Mouse (Mus musculus) small intestine, adult 2 months (tissue): ENCODE measurements around the gene Patj. TPM values are rescaled to one million over a fixed set of nuclear protein-coding genes. Genes with fewer than 3 reads are reported as not detected.

Experiments used
- H3K27ac ChIP-seq: fragments of 200-500 bp; 2 replicates; pipeline ENCODE4 v1.5.1; 2012; ENCODE audit warnings: low read depth, low read length, control low read depth, inconsistent platforms; ENCODE audit not compliant: insufficient read depth
- H3K27me3 ChIP-seq: fragments of 200-500 bp; 2 replicates; pipeline ENCODE4 v1.6.1; 2012; ENCODE audit warnings: mild to moderate bottlenecking, moderate library complexity, low read length, inconsistent platforms; ENCODE audit not compliant: control insufficient read depth, insufficient read depth
- H3K36me3 ChIP-seq: fragments of 200-500 bp; 2 replicates; pipeline ENCODE4 v1.6.1; 2012; ENCODE audit warnings: mild to moderate bottlenecking, low read length, control low read depth, inconsistent platforms; ENCODE audit not compliant: control insufficient read depth, insufficient read depth
- H3K4me1 ChIP-seq: fragments of 200-500 bp; 2 replicates; pipeline ENCODE4 v1.6.1; 2012; ENCODE audit warnings: low read length, inconsistent platforms, mixed read lengths; ENCODE audit not compliant: control insufficient read depth, insufficient read depth, insufficient read length
- H3K4me3 ChIP-seq: fragments of 200-500 bp; 2 replicates; pipeline ENCODE4 v1.5.1; 2012; ENCODE audit warnings: low read depth, mild to moderate bottlenecking, control low read depth, inconsistent platforms, low read length, moderate library complexity
- CTCF ChIP-seq: fragments of 200-500 bp; IDR thresholded peaks from 2 replicates; pipeline ENCODE4 v1.5.1; 2012; ENCODE audit warnings: low read depth, mild to moderate bottlenecking, control low read depth, inconsistent platforms, low read length, moderate library complexity, mixed read lengths; ENCODE audit not compliant: insufficient replicate concordance, insufficient read length; ENCODE audit errors: extremely low read depth
- POLR2A ChIP-seq: fragments of 200-500 bp; IDR thresholded peaks from 2 replicates; pipeline ENCODE4 v1.6.1; 2012; ENCODE audit warnings: low read depth, mild to moderate bottlenecking, control low read depth, inconsistent platforms, low read length, moderate library complexity
- WGBS: fragments of 180-500 bp; shearing (Covaris S2); methylation state at CpG from one replicate; pipeline ENCODE4 v1.1.7; 2018; 5-methylcytosine and 5-hydroxymethylcytosine counted together
- polyA plus RNA-seq: library from polyadenylated mRNA; depleted of rRNA; stranded (reverse); fragments of >200 nt; gene quantifications from 2 replicates; pipeline ENCODE4 v1.2.3, GENCODE M21; 2012

Patj gene
- polyA plus RNA-seq, 1 experiment, result 29.6 TPM

DNA sequence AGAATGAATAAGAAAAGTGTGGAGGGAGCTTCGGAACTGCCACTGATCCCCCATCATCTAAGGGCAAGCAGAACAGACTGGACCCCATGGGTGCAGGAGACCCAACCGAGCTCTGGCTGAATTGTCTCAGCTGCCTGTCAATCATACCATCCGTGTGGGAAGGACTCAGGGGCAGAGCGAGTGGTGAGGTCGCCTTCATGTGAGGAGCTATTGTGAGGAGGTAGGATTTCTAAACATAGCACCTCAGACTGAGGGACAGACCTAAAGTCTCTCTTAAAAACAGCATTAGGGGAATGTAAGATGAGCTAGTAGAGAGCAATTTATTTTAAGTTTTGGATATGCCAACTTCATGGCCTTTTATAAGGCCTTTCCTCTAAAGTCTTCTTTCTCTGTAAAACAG, 167.5 kb downstream of the Patj start:
- Histone ChIP-seq H3K27me3 (no peaks in the 10 kb centered on the region), H3K4me3 (no peak overlapping the region), H3K36me3 (no peaks in the 10 kb centered on the region; the same call in 1 of the 2 replicates), H3K27ac (no peak overlapping the region), H3K4me1 (no peaks in the 10 kb centered on the region)
- TF ChIP-seq POLR2A (no peak), CTCF (no peak)
- 87% methylated on average over 5 of the region's 5 CpGs for WGBS

DNA sequence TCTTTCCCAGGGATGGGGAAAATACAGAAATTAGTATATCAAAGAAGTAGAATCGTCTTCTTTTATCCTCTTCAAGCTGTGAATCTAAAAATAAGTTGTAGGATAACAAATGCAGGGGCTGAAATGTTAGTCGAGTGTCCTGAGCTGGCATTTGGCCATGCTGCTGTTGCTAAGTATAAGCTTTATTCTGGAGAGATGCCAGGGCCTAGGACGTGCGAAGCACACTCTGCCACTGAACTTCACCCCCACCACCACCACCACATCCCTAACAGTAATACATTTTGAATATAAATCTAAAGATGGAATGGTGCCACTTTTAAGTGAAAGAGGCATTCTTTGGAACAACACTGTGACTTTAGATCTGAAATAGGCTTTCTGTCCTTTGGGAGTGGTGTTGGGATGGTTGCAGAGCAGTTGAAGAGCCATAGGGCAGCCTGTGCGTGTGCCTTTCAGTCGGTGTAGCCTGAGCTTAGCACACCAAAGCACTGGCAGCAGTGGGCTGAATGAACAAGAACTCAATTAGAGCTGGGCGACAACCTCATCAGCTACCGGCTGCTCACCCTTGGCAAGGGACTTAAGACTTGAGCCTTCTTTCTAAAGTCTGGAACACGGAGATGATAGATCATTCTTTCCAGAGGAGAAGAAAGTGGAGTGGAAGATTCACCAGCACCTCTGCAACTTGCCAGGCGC, 168.1 kb downstream of the Patj start:
- peaks cover 1% of the 10 kb centered on the region; the same call in 1 of the 2 replicates for H3K36me3 ChIP-seq
- H3K27me3 ChIP-seq, result no peaks in the 10 kb centered on the region
- H3K4me3 ChIP-seq, result no peak overlapping the region
- H3K4me1 ChIP-seq, result no peaks in the 10 kb centered on the region
- H3K27ac ChIP-seq, result peak overlapping the region; percentile 7; the same call in 1 of the 2 replicates
- TF ChIP-seq POLR2A (no peak), CTCF (no peak)
- whole genome bisulfite sequencing, result 67% methylated on average over 10 of the region's 10 CpGs

DNA sequence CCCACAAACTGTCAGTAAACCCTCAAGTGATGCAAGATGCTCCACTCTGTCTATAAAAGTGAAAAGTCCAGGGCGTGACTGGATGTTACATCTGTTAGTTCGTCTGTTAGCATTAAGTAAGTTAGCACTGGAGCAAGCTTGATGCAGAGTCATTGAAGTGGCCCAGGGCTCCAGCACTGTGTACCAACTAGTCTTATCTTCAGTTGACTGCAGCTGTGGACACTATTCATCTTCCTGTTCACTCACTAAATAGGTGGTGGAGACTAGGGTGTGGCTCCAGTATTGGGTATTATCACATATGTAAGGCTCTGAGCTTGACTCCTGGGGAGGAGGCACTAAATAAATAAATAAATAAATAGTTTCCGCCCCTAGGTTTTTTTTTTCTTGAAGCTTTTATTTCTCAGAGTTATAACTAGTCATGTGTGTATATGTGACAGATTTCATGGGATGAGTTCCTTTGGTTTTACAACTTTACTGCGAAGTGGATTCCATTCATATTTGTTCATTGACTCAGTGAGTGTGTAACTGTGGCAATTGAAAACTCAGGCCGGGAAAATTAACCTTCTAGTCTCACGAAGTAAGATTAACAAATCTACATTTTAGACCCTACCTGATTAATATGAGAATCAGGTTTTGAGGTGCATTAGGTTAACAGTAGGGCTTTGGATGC, 168.7 kb downstream of the Patj start:
- H3K4me1 ChIP-seq, result no peaks in the 10 kb centered on the region
- TF ChIP-seq POLR2A (no peak), CTCF (no peak)
- 76% methylated on average over 6 of the region's 6 CpGs for WGBS
- H3K4me3 ChIP-seq, result no peak overlapping the region
- no peaks in the 10 kb centered on the region for H3K27me3 ChIP-seq
- peaks cover 7% of the 10 kb centered on the region for H3K36me3 ChIP-seq
- peak overlapping the region; percentile 7; the same call in 1 of the 2 replicates for H3K27ac ChIP-seq

DNA sequence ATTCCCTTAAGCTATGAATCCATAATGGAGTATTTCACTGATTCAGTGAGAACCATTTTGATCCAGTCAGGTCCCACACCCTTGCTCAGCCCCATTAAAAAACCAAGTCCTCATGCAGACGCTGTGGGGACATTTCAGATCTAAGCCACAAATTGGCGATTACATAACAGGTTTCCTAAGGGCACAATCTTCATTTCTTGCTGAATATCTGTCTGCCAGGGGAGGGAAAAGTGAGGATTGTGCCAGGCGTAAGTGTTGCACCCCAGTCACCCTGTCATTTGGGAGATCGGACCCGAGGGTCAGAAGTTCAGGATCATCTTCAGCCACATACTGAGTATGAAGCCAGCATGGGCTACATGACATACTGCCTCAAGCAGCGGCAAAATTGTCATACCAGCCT, 171.2 kb downstream of the Patj start:
- Histone ChIP-seq H3K27ac (no peak overlapping the region), H3K36me3 (peaks cover 14% of the 10 kb centered on the region), H3K4me3 (no peak overlapping the region), H3K4me1 (no peaks in the 10 kb centered on the region), H3K27me3 (no peaks in the 10 kb centered on the region)
- WGBS, result 91% methylated on average over 6 of the region's 6 CpGs
- TF ChIP-seq POLR2A (no peak), CTCF (no peak)

DNA sequence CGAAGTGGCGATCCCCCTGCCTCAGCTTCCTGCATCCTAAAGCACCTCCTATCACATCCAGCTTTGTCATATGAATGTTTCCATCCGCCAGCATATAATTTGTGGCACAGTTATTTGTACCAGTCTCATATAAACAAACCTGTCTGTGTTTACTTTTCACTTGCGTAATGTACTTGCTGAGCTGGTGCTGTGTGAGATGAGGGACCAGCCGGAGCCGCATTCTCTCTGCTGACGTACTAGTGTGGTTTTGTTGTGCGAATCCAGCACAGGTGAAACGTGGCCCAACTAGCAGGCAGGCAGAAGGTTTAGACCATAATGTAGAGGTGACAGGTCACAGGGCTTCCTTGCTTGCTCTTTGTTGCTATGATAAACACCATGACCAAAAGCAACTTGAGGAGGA, 171.9 kb downstream of the Patj start:
- TF ChIP-seq POLR2A (no peak), CTCF (no peak)
- no peak overlapping the region for H3K4me3 ChIP-seq
- 92% methylated on average over 9 of the region's 9 CpGs for WGBS

DNA sequence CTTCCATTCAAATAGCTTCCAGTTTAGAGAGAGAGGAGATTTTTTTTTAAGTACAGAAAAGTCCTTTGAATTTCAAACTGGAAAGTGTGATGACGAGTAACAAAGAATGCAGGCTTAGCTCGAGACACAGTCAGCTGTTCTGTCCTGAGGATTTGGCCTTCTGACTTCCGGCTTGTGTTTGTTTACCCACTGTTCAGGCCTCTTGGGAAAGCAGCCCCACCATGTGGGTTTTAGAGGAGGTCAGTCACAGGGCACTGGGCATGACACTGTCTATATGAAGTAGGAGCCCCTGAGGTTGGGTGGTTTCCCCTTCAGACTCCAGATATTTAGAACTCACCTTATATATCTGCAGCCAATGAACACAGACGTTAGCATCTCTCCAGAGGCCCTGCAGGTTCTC, 174.3 kb downstream of the Patj start:
- Histone ChIP-seq H3K36me3 (peaks cover 21% of the 10 kb centered on the region), H3K27me3 (no peaks in the 10 kb centered on the region), H3K27ac (no peak overlapping the region), H3K4me1 (no peaks in the 10 kb centered on the region), H3K4me3 (no peak overlapping the region)
- WGBS, result 74% methylated on average over 4 of the region's 4 CpGs
- TF ChIP-seq CTCF, result no peak
- no peak for TF ChIP-seq POLR2A

More for the DNA sequence above, 171.9 kb downstream of the Patj start:
- Histone ChIP-seq H3K4me1 (no peaks in the 10 kb centered on the region), H3K36me3 (peaks cover 17% of the 10 kb centered on the region), H3K27ac (no peak overlapping the region), H3K27me3 (no peaks in the 10 kb centered on the region)

DNA sequence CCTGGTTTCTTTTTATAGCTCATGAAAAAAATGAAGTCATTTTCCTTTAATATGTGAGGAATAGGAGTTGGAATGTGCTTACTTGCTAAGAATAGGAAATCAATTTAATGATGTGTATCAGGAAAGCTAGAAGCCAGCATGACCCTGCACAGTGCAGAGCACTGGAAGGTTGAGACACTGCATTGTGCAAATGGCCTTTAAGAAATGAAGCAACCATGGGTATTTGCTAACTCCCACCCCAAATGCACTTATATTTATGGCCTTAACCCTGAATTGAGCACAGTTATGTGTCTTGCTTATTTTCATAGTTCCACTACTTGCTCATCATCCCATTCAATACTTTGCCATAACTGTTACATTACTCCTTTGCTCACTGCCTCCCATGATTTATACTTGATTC, 181.7 kb downstream of the Patj start:
- TF ChIP-seq POLR2A (no peak), CTCF (no peak)
- H3K4me3 ChIP-seq, result no peak overlapping the region
- H3K27me3 ChIP-seq, result no peaks in the 10 kb centered on the region
- H3K4me1 ChIP-seq, result no peaks in the 10 kb centered on the region
- H3K36me3 ChIP-seq, result peaks cover 9% of the 10 kb centered on the region; the same call in 1 of the 2 replicates
- no peak overlapping the region for H3K27ac ChIP-seq
